23 mouse cellular contexts compared by ENCODE assay signal in genomic region chr3:127782921-127783320, GRCm38 (mm10). TPM values are rescaled to one million over a fixed set of nuclear protein-coding genes. Genes with fewer than 3 reads are reported as not detected.
DNase-seq lines count a peak whose midpoint lies in the region; ATAC-seq and TF ChIP-seq lines count a peak whose summit lies in the region.
"Had no signal": no experiment of that assay in that cellular context is flagged by ENCODE, and none has a peak within 500 bp of the region (broad histone marks: within the 10 kb centered on the region; RNA-seq: fewer than 3 reads in every experiment).

No protein-coding gene starts in this region.

- peak; percentile 42 for DNase-seq in lung, postnatal 0 days (ENCODE audit: low spot score)
- DNase-seq in lung, postnatal 36 days = no peak
- peak; percentile 74 for DNase-seq in NIH3T3 (ENCODE audit: low read depth)
- no peak for DNase-seq in embryo, embryonic 11 days
- DNase-seq in layer of hippocampus, adult 18-20 months (ENCODE audit: low spot score in 2 of 2) = no peak
- DNase-seq: adrenal gland, adult 2 months; adrenal gland, postnatal 10 days; adrenal gland, postnatal 25 days; B cell, adult 2 months; cerebellum, adult 11 months; cerebellum, adult 18-20 months; cerebellum, adult 8-10 months; cerebellum, adult 9-11 months; cerebellum, postnatal 14 days; cerebellum, postnatal 36 days; forebrain, postnatal 0 days had no signal

- no peak for TF ChIP-seq EP300 in lung, postnatal 0 days (IDR thresholded peaks at IDR 0.05)

- WGBS in lung, postnatal 0 days = 53% methylated on average over 6 of the region's 6 CpGs

- no peak overlapping the region for H3K4me2 ChIP-seq in lung, postnatal 0 days (replicated peaks; ENCODE audit: low read depth, low read length)
- H3K4me2 ChIP-seq: embryonic facial prominence, embryonic 12.5 days; forebrain, embryonic 13.5 days; forebrain, embryonic 15.5 days had no signal

- H3K27me3 ChIP-seq in lung, postnatal 0 days (replicated peaks; ENCODE audit: insufficient read depth, low read length) = no peaks in the 10 kb centered on the region
- H3K27me3 ChIP-seq: CH12.LX had no signal

- no peaks in the 10 kb centered on the region for H3K36me3 ChIP-seq in lung, postnatal 0 days (ENCODE audit: insufficient read depth, low read length)
- H3K36me3 ChIP-seq: embryonic facial prominence, embryonic 10.5 days; embryonic facial prominence, embryonic 12.5 days; forebrain, embryonic 15.5 days; G1E had no signal

- H3K9me3 ChIP-seq in lung, postnatal 0 days (ENCODE audit: low read length) = no peaks in the 10 kb centered on the region
- H3K9me3 ChIP-seq: embryonic facial prominence, embryonic 12.5 days; forebrain, embryonic 13.5 days; forebrain, embryonic 15.5 days had no signal

- no peak for ATAC-seq in lung, postnatal 0 days
- ATAC-seq: CD4-positive, CD25-positive, alpha-beta regulatory T cell, adult 4 months; forebrain, embryonic 13.5 days; forebrain, embryonic 15.5 days; forebrain, postnatal 0 days had no signal

- no peak overlapping the region for H3K4me3 ChIP-seq in lung, postnatal 0 days (ENCODE audit: low read depth, low read length)
- H3K4me3 ChIP-seq: embryonic facial prominence, embryonic 10.5 days; embryonic facial prominence, embryonic 12.5 days; forebrain, embryonic 13.5 days; forebrain, embryonic 15.5 days had no signal

- TF ChIP-seq CTCF in lung, postnatal 0 days (IDR thresholded peaks at IDR 0.05) = no peak

- no peaks in the 10 kb centered on the region for H3K4me1 ChIP-seq in lung, postnatal 0 days (ENCODE audit: insufficient read depth, low read depth, low read length)
- H3K4me1 ChIP-seq: embryonic facial prominence, embryonic 10.5 days; embryonic facial prominence, embryonic 12.5 days; forebrain, embryonic 13.5 days had no signal

- no peak overlapping the region for H3K27ac ChIP-seq in lung, postnatal 0 days (ENCODE audit: low read length)
- H3K27ac ChIP-seq: embryonic facial prominence, embryonic 10.5 days; embryonic facial prominence, embryonic 12.5 days; forebrain, embryonic 13.5 days; forebrain, embryonic 15.5 days had no signal

- no peak overlapping the region for H3K9ac ChIP-seq in lung, postnatal 0 days (replicated peaks; ENCODE audit: low read depth)
- H3K9ac ChIP-seq: embryonic facial prominence, embryonic 12.5 days; forebrain, embryonic 13.5 days; forebrain, embryonic 15.5 days; forebrain, postnatal 0 days had no signal

RNA-seq across cellular contexts. Expression of gene Alpk1, which starts 2.6 kb away (rescaled TPM):
- polyA plus RNA-seq in lung, postnatal 0 days (2015; fragmentation: Nextera tagmentation; extraction: Ambion mirVana) = 0.76 and 0.82 TPM in 2 replicates
- 1 to 10 TPM; 8.8 to 9.3 TPM for total RNA-seq in layer of hippocampus, adult 18-20 months (2021)

RNA-seq across cellular contexts. Expression of gene Tifa, which starts 6.7 kb away (rescaled TPM):
- polyA plus RNA-seq in lung, postnatal 0 days (2015; fragmentation: Nextera tagmentation; extraction: Ambion mirVana) = 6.3 and 7.1 TPM in 2 replicates
- total RNA-seq in layer of hippocampus, adult 18-20 months (2021) = 1 to 10 TPM; 8.7 to 8.9 TPM

RNA-seq across cellular contexts. Expression of gene Ap1ar, which starts 54.4 kb away (rescaled TPM):
- polyA plus RNA-seq in lung, postnatal 0 days (2015; fragmentation: Nextera tagmentation; extraction: Ambion mirVana) = 24.7 and 25.7 TPM in 2 replicates
- total RNA-seq in layer of hippocampus, adult 18-20 months (2021) = 10 to 100 TPM; 81.4 to 83.4 TPM

Comparison
In these comparisons a context has a peak if more than half of its experiments do, and no peak if none do; other contexts are left out.
1. DNase-seq: peak in lung, postnatal 0 days (single experiment) and NIH3T3 (single experiment); none in lung, postnatal 36 days (single experiment), embryo, embryonic 11 days (single experiment) and layer of hippocampus, adult 18-20 months (0 of 2).